Mouse (Mus musculus): ENCODE results near the gene Zbtb45.

Gene Zbtb45

DNA sequence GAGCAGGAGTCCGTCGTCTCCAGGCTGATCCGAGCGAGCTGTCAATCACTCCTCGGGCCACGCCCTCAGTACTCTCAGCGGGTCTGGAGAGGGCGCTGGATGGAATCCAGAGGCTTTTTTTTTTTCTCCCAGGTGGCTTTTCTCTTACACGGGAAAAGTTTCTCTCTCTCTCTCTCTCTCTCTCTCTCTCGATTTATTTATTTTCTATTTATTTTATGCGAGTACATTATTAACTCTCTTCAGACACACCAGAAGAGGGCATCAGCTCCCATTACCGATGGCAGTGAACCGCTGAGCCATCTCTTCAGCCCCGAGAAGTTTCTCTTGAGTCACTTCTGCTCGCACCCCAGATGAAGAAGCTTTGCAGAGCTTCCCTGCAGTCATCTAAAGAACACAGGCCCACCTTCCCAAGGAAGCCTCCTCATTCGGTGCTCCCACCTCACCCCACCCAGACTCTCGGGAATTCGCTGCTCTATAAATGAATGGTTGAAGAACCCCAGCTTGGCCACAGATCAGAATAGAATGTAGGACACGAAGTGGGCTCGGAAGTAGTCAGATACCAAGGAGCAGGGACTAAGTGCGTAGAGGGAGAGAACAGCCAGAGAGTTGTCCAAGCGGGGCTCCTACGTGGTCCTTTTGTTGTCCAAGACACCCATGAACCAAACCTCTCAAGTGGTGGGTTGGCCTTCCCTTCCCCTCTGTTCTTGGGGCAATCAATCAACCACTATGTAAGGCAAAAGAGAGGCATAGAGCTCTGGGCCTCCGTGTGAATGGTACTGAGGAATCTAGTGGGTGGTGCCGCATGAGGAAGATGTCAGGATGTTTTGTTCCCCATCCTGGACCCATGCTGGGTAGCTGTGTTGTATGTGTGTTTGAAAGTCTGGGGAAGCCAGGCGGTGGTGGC, at the start of gene Zbtb45:
Zbtb45 (minus strand) TSS at position 30 of the 904 bp plus-strand sequence.
- DNase-seq = no peak

DNA sequence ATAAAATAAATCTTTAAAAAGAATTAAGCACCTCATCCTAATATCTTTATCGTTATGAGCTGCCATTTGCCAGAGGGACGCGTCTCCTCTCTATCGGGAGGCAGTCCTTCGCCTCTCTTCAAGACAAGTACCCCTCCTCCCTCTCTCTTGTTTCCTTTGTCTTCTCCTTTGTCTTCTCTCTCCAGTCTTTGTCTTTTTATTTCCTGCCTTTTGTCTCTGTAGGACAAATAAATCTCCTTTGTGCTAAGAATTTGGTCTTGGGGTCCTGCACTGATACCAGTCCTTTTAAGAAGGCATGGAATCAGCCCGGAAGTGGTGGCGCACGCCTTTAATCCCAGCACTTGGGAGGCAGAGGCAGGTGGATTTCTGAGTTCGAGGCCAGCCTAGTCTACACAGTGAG, 49.7 kb upstream of the Zbtb45 start:
- DNase-seq = no peak

DNA sequence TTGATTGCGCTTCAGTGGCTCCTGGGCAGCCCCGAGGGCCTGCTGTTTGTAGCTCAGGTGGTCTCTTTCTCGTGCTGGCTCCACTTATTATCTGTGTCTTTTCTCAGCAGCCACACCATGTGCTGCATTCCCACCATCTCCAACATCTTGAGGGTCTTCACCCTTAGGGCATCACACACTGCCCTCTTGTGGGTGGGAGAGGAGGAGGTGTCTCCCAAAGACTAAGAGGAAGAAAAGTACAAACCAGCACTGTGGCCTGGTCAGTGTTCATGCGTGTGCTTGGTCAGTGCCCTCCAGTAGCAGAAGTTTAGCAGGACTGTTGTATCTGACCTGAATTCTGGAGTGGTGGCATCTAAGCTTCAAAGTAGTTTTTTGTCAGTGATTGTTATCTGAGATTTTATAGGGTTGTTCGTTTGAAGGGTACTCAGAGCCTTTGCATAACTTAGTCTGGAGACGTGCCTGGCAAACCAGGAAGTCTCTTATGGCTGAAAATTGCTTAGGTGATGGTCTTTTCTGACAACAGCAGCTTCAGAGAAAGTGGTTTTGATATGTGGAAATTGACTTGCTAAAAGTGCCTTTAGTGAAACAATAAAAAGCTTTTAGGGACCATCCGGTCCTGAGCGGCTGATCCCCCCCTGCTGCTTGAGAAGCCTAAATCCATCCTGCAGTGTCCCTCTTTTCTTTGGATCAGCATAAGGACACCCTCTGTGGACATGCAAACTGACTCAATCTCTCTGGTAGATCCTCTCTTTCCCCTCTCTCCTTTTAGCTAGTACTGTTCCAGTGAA, 47.3 kb upstream of the Zbtb45 start:
- DNase-seq = no peak

DNA sequence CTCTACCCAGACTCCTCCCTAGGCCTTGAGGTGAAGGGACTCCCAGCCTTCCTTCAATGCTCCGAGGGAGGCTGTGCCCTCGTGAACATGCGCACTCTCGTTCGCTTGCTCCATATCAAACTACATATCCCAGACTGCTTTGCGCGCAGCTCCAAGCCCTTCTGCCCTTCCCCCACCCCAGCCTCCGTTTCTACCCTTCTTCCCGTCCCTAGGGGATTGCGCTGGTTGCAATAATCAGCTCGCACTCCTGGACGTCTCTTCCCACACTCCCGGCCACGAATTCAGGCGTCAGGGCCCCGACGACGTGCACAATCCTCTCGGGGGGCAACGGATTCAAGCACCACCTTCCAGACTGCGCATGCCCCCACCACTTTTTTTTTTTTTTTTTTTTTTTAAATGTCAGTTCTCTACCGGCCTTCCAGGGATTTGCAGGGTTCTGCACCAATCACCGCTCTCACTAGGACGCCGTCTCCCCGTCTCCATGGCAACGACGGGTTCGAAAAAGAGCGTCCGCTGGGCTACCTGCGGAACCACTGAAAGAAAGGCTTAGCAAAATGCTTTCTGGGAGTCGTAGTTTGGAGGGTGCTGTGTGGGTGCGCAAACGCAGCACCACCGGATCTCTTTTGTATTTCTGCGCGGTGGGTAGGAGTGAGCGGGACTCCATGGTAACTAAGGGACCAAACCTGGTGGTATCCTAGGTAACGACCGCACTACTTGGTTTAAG, 44.6 kb upstream of the Zbtb45 start, which contains the start of gene Mzf1:
Mzf1 (minus strand) TSS at position 478 of the 724 bp plus-strand sequence.
- DNase-seq = peak; percentile 97

DNA sequence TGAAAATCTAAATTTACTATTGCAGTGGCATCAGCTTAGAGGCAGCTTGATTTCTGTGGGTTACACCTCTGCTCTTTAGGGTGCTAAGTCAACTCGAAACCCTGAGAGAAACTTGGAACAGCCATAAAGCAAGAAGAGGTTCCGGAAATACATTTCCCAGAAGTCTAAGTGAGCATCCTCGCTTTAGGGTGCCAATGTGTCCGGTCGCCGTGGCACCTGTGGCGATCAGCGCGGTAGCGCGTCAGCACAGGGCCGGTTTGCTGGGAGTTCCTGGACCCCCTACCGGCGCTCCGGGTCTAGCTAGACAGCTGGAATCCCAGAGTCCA, 44.1 kb upstream of the Zbtb45 start:
- DNase-seq = no peak

DNA sequence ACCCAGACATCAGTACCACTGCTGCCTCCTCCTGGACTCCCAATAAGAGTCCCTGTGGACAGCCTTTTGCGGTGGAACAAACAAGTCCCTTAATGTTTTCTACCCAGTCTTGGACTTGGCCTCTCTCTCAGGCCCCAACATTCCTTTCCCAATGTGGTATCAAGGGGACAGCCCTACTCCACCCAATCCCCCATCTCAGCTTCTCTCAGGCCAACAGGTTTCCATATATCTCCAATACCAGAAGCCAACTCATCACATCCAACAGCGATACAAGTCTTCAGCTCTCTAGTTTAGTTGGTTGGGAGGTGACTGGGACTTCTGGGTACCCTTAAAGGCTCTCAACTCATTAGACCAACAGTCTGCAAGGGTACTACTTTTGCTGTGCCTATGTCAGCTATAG, 43.7 kb upstream of the Zbtb45 start:
- no peak for DNase-seq

DNA sequence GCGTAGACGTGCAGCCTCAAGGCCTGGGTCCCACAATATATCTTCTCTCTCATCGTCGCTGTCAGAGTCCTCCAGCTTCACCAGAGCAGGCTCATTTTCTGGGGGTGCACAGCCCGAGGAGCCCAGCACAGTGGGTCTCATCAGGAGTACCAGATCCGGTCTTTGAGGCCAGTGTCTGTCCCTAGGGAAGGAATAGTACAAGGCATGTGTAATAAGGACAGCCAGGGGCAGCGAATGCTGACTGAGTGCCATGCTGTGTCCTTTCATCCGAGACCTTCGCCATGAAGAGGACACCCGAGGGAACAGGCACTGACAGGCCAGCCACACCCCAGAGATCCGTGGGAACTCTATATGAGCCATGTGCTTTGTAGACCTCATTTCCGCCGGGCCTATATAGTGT, 43.2 kb upstream of the Zbtb45 start:
- DNase-seq = no peak

DNA sequence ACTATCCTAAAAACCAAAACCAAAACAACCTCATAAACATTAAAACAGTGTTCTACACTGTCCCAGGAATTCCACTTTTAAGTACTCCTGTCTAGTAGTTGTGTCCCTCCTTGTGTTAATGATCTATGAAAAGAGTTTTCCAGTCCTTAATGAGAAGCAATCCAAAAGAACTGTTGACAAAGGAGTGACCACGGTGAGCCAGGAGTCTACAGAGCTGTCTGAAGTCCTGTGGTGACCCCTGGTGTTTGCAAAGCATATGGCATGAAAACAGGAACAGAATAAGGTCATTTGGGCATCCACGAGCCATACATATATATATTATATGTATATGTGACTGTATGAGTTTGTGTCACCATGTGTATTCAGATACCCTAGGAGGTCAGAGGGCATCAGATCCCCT, 36.2 kb upstream of the Zbtb45 start:
- DNase-seq = peak; percentile 85

DNA sequence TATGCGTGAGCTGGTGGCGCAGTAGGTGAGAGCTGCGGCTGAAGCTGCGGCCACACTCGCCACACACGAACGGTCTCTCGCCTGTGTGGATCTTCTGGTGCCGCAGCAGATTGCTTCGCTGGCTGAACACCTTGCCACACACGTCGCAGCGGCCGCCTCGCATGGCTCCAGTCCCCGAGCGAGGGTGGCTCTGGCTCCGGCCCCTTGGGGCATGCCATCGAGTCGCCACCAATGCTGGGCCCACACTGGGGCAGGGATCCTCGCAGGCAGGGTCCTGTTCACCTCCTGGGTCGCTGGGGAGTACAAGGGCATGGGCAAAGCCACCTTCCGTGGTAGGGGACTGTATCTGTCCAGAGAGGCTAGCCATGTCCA, 34.4 kb upstream of the Zbtb45 start:
- no peak for DNase-seq

DNA sequence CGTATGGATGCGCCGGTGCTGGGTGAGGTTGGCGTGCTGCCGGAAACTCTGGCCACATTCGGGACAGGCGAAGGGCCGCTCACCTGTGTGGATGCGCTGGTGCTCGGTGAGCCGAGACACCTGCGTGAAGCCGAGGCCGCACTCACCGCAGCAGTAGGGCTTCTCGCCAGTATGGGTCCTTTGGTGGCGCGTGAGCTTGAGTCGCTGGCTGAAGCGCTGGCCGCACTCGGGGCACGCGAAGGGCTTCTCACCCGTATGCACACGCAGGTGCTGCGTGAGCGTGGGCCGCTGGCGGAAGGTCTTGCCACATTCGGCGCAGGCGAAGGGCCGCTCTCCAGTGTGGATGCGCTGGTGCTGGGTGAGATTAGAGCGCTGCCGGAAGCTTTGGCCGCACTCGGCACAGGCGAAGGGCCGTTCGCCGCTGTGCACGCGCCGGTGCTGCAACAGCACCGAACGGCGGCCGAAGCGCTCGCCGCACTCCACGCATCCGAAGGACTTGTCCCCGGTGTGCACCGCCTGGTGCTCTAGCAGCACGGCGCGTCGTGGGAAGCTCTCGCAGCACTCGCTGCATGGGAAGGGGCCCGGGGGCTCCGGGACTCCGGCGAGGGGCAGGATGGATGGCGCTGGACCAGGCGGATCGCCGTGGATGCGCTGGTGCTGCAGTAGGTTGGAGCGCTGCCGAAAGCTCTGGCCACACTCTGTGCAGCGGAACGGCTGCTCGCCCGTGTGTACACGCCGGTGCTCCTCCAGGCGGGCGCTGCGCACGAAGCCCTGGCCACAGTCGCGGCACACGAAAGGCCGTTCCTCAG, 33.8 kb upstream of the Zbtb45 start:
- DNase-seq = peak; percentile 43

DNA sequence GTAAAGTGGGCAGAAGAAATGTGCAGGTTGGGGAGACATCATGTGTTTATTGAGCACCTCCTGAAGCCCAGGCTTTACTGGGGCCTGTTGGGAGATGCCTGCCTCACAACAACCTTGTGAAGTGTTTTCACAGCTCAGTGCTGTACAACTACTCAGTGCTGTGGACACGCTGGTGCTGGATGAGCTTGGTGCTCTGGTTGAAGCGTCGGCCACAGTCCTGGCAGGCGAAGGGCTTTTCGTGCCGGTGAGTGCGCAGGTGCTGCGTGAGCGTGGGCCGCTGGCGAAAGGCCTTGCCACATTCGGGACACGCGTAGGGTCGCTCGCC, 33.2 kb upstream of the Zbtb45 start:
- DNase-seq = no peak

DNA sequence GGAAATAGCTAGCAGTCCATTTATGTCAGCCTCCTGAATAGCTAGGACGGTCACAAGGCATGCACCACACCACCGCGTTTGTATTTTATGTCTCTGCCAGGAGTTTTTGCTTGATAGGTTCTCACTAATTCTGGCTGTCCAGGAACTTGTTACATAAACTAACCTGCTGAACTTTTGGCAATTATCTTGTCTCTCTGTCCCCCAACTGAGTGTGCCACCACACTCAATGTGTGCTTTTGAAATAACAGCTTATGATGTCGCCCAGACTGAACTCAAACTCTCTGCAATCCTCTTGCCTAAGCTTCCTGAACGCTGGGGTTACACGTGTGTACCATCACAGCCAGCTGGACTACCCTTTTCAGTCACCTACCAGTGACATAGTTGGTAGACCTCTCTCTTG, 32.7 kb upstream of the Zbtb45 start:
- no peak for DNase-seq

DNA sequence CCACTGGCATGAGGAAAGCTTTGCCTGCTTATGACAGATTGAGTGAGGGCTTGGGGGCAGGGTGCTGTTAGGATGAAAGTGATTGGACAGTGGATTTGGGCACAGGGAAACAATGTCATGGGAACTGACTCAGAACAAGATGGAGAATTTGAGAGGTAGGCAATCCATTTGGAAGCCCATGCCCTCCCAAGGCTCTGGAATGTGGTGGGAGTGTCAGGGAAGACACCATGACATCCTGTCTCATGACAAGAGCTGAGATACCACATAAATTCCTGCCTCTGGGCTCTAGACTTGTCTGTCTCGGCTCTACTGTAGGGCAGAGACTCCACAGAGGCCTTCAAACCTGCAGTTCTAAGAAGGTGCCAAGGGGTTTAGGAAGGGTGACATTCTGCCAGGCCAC, 31.4 kb upstream of the Zbtb45 start:
- no peak for DNase-seq

DNA sequence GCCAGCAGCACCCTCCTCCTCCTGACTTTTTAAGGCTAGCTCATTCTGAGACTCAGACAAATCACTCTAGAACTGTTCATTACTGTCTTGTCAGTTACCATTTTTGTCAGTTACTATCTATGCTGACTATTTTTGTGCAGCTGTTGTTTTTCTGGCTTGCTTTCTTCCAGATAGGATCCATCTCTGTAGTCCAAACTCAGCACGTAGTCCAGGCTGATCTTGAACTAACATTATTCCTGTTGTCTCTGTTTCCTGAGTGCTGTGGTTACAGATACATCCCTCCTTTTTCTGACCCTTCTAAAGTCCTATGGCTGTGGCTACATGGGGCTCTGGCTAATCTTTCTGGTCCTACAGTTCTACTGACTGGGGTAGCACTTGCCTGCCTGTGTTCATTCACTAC, 29.3 kb upstream of the Zbtb45 start:
- no peak for DNase-seq

DNA sequence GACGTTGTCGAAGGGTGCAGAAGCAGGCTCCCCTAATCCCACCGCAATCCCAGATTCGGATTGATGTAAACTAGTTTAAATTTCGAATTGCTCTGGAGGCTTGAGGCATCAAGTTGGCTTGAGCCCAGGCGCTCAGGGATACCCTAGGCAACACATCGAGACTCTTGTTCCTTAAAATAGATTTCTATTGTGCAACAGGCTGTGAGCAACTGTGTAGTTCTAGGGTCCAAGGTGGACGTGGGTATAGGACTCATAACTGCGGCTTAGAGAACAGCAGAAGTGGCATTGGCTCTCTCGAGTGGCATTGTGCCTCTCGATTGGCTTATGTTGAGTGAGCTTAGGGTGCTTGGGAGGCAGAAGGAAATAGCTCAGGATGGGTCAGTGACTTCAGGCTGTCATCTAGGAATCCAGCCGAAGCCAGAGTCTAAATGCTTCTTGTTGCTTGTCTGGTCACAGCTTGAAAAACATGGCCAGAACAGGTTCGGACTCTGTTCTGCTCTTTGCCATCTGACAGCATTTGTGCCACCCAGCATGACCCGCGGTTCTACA, 28.9 kb upstream of the Zbtb45 start:
- DNase-seq = peak; percentile 36

DNA sequence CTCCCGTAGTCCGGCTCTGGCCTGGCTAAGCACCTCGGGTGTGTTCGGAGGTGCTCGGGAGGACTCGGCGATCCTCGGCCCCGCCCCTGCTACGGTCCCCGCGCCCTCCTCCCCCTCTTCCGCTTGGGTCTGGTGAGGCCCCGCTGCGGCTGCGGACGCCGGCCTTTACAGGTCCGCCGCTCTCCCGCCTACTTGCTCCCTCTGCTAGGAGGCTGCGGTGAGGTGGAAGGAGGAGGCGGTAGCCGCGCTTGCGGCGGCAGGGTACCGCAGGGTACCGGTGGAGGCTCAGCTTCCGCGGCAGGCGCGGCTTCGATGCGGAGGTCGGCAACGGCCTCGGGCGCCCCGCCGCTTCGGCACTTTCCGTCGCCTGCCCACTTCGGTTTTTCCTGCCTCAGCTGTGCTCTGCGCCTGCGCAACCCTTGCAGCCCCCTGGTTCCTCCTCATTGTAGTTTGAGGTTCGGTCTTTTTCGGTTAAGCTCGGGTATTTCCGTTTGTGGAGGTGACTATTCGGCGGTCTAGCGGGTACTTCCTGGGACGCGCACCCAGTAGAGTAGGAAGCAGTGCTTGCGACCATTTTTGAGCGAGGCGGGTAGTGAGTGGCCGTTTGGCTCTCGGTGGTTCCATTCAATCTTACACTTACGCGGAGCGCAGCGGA, 28.2 kb upstream of the Zbtb45 start, which contains the start of gene Ube2m:
Ube2m (minus strand) TSS at position 375 of the 655 bp plus-strand sequence.
- DNase-seq = peak; percentile 99

DNA sequence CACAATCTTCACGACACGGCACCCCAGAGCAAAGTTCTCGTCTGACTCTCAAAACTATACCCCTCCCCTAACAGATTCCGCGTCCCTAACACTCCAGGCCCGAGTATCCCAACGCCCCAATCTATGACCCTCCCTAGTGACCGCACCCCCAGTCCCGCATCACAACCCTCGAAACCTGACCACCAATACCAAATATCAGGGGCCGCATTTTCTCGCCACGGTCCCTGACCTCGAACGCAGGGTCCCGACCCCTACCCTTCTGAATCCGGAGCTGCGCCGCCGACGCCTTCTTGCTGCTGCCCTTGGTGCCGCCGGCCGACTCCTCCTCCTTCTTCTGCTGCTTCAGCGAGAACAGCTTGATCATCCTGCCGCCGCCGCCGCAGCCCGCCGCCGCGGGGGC, 27.5 kb upstream of the Zbtb45 start:
- no peak for DNase-seq

DNA sequence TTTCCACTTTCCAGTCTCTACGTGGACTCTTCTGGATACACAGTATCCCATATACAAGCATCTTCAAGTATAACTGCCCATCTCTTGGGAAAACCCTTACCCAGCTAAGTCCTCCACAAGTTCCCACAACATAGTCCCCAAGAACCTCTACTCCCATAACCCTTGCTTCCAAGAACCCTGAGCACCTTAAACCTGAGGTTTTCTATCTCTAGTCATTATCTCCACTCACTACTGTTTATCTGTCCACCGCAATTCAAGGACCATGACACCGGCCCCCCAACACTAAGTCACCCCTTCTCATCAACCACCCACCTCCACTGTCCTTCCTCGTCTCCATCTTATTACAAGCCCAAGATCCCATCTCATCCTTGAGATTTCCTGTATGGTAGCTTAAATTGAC, 27.0 kb upstream of the Zbtb45 start:
- no peak for DNase-seq

DNA sequence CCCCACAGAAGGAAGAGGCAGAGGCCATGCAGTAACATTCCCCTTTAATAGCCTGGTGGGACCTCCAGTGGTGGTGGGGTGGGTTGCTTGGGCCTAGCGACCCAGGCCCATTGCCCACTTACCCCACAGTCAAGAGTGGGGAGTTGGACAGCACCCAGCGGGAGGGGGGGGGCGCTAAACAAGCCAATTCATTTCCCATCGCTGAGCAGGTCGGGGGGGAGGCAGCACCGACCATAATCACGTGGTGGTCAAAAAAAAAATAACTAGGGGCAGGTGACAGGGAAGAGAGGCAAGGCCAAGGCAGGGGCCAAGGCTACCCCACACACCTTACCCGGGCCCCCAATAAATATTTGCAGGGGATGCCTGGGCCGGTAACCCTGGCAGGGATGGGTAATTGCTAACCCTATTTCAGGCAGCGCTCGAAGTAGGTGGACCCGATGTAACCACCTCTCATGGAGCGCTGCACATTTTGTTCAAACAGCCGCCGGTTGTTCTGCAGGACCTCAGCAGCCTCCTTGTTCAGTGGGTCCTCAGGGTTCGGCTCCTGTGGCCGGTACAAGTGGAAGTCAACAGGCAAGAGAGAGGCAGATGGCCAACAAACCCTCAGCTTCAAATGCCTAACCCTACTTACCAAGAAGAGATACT, 25.5 kb upstream of the Zbtb45 start:
- DNase-seq = no peak

DNA sequence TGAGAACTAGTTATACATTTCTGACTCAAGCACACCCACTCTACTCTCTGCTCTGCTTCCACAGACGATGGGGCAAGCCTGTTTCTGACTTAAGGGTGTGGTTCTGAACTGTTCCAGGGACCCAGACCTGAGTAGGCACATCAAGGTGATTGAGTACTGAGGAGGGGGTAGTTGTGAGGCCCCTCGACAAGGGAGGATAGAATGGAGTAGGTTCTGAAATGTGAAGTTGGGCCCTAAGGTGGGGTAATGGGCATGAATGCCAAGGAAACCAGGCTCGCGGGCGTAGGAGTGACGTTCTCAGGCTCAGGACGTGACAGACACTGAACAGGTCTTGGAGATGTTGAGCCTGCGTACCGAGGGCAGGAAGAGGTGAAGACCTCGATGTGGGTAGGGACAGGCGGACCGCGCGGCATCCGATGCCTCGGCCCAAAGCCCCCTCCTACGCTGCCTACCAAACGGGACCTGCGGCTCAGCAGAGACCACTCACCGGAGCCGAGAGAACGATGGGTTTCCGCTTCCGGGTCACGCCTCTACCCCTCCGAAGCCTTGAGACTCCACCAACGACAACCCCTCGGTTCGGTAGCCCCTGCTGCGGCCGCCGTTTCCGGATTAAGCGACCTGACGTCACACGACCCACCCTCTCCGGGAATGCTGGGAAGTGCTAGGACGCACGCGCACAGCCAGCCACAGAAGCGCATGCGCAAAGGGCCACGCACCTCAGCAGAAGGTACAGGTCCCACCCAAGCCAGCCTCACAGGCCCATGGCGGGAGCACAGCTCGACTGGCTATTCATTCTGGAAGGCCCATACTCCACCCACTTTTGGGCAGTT, 24.5 kb upstream of the Zbtb45 start, which contains the start of gene Chmp2a:
Chmp2a (minus strand) TSS at position 660 of the 830 bp plus-strand sequence.
- peak; percentile 98 for DNase-seq
